Mouse (Mus musculus) olfactory bulb, adult 2 months (tissue): ENCODE data around the gene Ubr7. TPM values are rescaled to one million over a fixed set of nuclear protein-coding genes. Genes with fewer than 3 reads are reported as not detected.

Experiments
- H3K27ac ChIP-seq: fragments of 200-500 bp; 2 replicates; pipeline ENCODE4 v1.5.1; 2012; ENCODE audit warnings: low read depth, low read length; ENCODE audit not compliant: insufficient read depth
- H3K4me1 ChIP-seq: fragments of 200-500 bp; 2 replicates; pipeline ENCODE4 v1.6.1; 2012; ENCODE audit warnings: low read length; ENCODE audit not compliant: control insufficient read depth, insufficient read depth
- H3K4me3 ChIP-seq: fragments of 200-500 bp; 2 replicates; pipeline ENCODE4 v1.5.1; 2012; ENCODE audit warnings: mild to moderate bottlenecking, low read depth, low read length, moderate library complexity; ENCODE audit not compliant: insufficient read depth
- CTCF ChIP-seq: fragments of 200-500 bp; IDR thresholded peaks from 2 replicates; pipeline ENCODE4 v1.5.1; 2012; ENCODE audit warnings: low read depth, mild to moderate bottlenecking, low read length, moderate library complexity; ENCODE audit not compliant: insufficient read depth
- POLR2A ChIP-seq: fragments of 200-500 bp; IDR thresholded peaks from 2 replicates; pipeline ENCODE4 v1.6.1; 2012; ENCODE audit warnings: mild to moderate bottlenecking, low read depth, low read length, moderate library complexity; ENCODE audit not compliant: insufficient read depth
- WGBS: fragments of 180-500 bp; shearing (Covaris S2); methylation state at CpG from one replicate; pipeline ENCODE4 v1.1.7; 2018; 5-methylcytosine and 5-hydroxymethylcytosine counted together
- polyA plus RNA-seq: library from polyadenylated mRNA; stranded (reverse); fragments of >200 nt; gene quantifications from 2 replicates; pipeline ENCODE4 v1.2.4, GENCODE M21; 2012; ENCODE audit warnings: low replicate concordance; ENCODE audit not compliant: missing spikeins, insufficient read depth, insufficient read length

The Ubr7 gene
- polyA plus RNA-seq, 1 experiment, result not detected

DNA sequence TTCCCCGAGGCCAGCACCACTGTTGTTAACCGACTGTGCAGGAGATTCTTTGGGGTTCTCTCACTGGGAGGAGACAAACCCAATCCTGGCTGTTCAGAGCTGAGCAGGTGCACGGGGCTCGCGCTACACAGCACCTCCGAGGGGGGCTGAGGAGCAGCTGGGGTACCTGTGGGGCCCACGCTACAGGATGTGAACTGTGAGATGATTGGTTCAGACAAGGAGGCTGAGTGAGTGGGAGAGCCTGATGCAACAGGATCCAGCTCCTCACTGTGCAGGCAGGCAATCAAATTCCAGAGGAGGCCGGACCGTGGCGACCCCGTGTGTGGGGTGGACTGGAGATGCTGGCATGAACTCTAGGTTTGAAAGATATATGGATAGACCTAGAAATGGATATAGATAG, 35.3 kb upstream of the Ubr7 start:
- 70% methylated on average over 11 of the region's 11 CpGs for WGBS

DNA sequence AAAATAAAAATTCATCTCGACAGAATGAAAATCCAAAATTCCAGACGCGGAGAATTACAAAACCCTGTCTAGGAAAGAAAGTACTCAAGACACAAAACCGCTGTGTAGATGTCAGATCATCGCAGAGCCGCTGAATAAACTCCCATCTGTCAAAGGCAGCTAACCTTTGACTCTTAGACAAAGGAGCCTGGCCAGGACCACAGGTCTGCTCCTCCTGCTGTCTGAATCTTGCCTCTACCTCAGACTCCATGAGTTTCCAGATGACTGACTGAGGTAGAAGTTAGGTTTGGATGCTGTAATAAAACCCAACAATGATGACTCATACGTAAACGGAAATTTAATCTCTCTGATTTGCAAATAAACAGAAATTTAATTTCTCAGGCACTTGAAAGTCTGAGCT, 34.8 kb upstream of the Ubr7 start:
- H3K27ac ChIP-seq, result no peak overlapping the region
- 80% methylated on average over 8 of the region's 8 CpGs for WGBS
- no peak overlapping the region for H3K4me3 ChIP-seq
- TF ChIP-seq CTCF (no peak), POLR2A (no peak)
- peaks cover 22% of the 10 kb centered on the region for H3K4me1 ChIP-seq

More for the DNA sequence above, 35.3 kb upstream of the Ubr7 start:
- Histone ChIP-seq H3K27ac (no peak overlapping the region), H3K4me1 (peaks cover 22% of the 10 kb centered on the region), H3K4me3 (no peak overlapping the region)
- TF ChIP-seq CTCF, result no peak
- no peak for TF ChIP-seq POLR2A

DNA sequence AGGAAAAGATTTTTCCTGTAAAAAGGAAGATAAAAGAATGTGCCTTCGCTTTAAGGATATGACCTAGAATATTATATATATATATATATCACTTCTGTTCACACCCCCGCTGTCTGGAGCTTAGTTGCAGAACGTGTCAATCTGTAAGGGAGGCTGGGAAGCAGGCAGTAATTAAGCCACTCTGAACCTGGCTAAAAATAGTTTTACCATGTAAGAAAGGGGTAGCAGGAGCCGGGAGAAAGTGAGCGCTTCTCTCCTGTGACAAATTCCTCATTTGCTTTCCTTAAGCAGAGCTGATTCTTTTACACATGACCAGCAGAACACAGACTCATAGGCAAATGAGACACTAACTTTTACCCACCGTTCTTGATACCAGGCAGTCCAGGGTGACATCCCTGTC, 33.9 kb upstream of the Ubr7 start:
- no peak overlapping the region for H3K4me3 ChIP-seq
- peaks cover 22% of the 10 kb centered on the region for H3K4me1 ChIP-seq
- H3K27ac ChIP-seq, result no peak overlapping the region
- TF ChIP-seq CTCF (no peak), POLR2A (no peak)
- WGBS, result 19% methylated on average over 6 of the region's 6 CpGs

DNA sequence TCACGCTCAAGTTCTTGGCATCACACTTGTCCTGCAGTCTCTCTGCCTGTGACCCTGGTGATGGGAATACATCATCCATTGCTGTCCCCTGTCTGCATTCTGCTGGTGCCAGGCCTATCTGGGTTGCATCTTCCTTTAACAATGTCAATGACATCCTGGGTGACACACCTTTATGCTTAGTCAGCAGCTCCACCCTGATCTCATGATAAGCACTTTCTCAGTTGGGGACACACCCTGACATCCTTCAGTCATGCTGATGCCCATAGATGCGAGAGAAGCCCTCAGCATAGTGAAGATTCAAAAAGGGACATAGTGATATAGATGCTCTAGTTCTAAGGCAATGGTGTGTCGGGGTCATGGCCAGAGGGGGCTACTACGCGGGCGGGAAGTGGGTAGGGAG, 32.6 kb upstream of the Ubr7 start:
- 94% methylated on average over 6 of the region's 6 CpGs for WGBS
- no peak for TF ChIP-seq POLR2A
- no peak for TF ChIP-seq CTCF
- peak overlapping the region; percentile 68 for H3K27ac ChIP-seq
- no peak overlapping the region for H3K4me3 ChIP-seq
- H3K4me1 ChIP-seq, result peaks cover 23% of the 10 kb centered on the region

DNA sequence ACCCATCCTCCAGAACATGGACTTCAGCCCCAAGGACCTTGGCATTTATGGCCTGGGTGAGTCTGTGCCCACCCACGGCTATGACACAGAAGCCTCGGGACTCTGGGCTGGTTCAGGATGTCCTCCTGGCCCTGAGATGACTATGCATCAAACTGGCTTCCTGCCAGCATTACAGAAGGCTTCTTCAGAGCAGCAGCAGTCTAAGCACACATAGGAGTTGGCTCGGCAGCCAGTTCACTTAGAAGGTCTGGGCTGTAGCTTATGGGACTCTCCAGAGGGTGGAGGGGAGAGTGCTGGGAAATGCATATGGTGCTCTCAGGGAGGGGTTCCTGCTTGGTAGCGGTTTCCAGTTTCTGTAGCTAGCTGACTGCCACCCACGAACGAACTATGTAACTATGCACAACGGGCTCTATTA, 32.0 kb upstream of the Ubr7 start:
- Histone ChIP-seq H3K27ac (no peak overlapping the region; the same call in 1 of the 2 replicates), H3K4me1 (peaks cover 29% of the 10 kb centered on the region), H3K4me3 (no peak overlapping the region)
- WGBS, result 46% methylated on average over 7 of the region's 7 CpGs
- TF ChIP-seq CTCF, result no peak
- TF ChIP-seq POLR2A, result no peak

DNA sequence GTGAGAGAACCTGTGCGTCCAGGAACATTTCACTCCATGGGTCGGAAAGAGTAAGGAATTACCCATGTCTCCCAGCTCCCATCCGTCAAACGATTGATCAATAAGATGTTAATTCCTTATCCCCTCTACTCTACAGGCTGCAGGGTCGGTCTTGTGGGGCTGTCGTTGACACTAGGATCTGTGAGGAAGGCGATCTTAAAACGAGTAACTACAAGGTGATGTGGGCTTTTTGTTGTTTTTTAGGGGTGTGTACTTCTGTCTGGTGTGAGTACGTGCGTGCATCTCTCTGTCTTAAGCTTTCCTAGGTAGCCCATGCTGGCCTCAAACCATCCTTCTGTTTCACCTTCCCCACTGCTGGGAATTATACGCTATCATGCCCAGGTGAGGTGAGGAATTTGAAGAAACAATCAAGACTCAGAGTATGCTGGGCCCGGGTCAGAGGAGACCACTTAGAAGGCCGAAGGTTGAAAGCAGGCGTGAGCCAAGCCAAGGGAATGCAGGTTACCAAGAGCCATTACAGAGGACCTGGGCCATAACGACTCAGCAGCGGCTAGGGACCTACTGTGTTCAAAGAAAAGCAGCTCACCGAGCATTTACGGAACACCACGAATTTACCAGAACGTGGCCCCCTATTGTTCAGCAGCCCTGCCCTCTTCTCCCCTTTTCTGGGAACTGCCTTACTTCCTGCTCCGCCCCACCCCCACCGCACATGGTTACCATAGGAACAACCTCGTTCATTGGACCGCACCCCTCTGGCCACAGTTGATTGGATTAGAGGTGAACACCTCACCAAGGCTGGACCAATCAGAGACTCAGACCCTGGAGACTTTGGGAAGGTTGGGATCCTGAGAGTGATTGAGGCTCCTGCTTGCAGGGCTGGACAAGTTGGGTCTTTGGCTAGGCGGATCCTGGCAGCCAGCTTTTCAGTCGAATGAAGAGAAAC, 27.6 kb upstream of the Ubr7 start:
- TF ChIP-seq CTCF (no peak), POLR2A (no peak)
- Histone ChIP-seq H3K27ac (0 out of 2 replicates have a peak overlapping the region, but pooled peaks have one; percentile 36), H3K4me3 (no peak overlapping the region), H3K4me1 (peaks cover 27% of the 10 kb centered on the region)
- 45% methylated on average over 26 of the region's 26 CpGs for WGBS

DNA sequence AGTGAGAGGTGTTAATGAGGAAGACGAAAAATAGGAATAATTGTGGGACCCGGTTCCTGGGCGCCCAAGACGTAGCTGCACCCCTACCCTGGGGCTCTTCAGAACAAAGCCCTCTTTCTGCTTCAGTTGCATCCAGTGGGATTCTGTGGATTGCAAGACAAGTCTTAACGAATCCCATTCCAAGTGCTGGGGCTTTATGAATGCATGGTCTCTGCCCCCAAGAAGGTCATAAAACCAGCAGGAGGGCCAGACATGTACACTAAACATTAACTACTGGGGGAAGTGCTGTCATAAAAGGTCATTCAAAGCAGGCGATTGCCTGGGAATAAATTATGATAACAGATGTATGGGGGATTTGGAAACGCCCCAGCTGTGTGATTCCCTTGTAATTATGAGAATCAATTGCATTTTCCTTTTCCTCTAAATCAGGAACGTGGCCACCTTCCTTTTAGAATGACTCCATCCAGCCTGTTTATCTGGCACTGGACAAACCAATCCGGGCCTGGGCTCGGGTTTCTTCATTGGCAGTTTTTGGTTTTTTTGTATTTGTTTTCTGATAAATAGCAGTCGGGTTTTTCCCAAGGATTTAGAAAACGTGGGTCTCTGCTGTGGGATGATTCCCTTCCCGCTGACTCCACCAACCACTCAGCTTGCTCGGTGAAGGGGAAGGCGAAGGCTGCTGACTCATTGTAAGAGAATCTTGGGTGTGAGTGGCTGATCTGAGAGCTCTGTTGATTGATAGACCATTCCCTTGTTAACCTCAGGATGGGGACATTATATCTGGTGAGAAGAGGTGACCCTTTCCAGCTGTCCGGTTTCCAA, 26.8 kb upstream of the Ubr7 start:
- H3K4me1 ChIP-seq, result peaks cover 18% of the 10 kb centered on the region
- H3K27ac ChIP-seq, result 0 out of 2 replicates have a peak overlapping the region, but pooled peaks have one; percentile 36
- TF ChIP-seq CTCF (no peak), POLR2A (no peak)
- 23% methylated on average over 16 of the region's 16 CpGs for WGBS
- H3K4me3 ChIP-seq, result no peak overlapping the region

DNA sequence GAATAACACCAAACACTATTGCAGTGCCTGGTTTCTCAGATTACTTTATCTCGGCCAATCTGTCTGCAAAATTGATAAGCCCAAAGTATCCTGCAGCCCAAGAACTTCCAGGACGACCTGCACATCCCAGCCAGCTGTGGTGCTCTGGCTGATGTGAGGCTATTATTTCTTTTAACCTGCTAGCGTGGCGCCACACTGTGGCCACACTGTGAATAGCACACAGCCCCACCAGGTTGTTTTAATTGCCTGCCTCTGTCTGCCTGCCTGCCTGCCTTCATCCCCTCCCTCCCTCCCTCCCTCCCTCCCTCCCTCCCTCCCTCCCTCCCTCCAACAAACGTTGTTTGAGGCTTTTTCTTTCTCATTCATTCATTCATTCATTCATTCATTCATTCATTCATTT, 24.4 kb upstream of the Ubr7 start:
- TF ChIP-seq CTCF (peak; percentile 69), POLR2A (no peak)
- Histone ChIP-seq H3K4me1 (peaks cover 15% of the 10 kb centered on the region), H3K27ac (no peak overlapping the region), H3K4me3 (no peak overlapping the region)
- 21% methylated on average over 4 of the region's 5 CpGs for WGBS

DNA sequence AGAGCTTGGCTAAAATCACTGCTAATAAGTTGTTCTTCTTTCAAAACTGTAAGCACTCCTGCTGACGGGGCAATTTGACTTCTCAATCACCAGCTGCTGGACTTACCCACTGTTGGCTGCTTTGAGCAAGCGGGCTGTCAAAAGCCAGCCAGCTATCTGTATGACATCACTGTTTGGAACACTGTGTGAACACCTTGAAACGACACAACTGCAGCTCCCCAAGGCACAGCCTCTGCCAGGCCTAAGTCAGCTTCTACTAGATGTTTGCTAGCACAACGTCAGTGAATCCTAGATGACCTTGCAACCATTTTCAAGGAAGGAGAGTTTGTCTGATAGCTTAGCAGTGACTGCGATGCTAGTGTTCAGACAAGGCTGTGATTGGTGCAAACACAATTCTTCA, 18.7 kb upstream of the Ubr7 start:
- no peak for TF ChIP-seq CTCF
- TF ChIP-seq POLR2A, result no peak
- WGBS, result 71% methylated on average over 5 of the region's 5 CpGs
- no peak overlapping the region for H3K4me3 ChIP-seq
- H3K4me1 ChIP-seq, result peaks cover 3% of the 10 kb centered on the region
- H3K27ac ChIP-seq, result no peak overlapping the region
